Mouse (Mus musculus) erythroid progenitor cell, adult 5-6 weeks (primary cell): ENCODE data around the gene P2ry13. TPM values are rescaled to one million over a fixed set of nuclear protein-coding genes. Genes with fewer than 3 reads are reported as not detected.

Experiments used
- ATAC-seq: replicated peaks from 2 replicates; pipeline ENCODE4 v1.8.0; 2016; ENCODE audit warnings: moderate number of reproducible peaks, mild to moderate bottlenecking, moderate TSS enrichment, inconsistent platforms; ENCODE audit not compliant: poor library complexity, low FRiP score, severe bottlenecking
- total RNA-seq, 2 experiments: library from RNA; stranded (forward) in 1 of 2; stranded (reverse) in 1 of 2; fragments of 150-400 nt in 1 of 2; fragments of 186-747, 209-891 nt in 1 of 2; gene quantifications; 2 replicates each; pipeline versions ENCODE4 v1.2.3 to v1.2.4; 2015 to 2017; ENCODE audit warnings: low replicate concordance in 2 of 2

Gene P2ry13
- total RNA-seq, 2 experiments from 2014 or later: 1.3 to 2.3 TPM

DNA sequence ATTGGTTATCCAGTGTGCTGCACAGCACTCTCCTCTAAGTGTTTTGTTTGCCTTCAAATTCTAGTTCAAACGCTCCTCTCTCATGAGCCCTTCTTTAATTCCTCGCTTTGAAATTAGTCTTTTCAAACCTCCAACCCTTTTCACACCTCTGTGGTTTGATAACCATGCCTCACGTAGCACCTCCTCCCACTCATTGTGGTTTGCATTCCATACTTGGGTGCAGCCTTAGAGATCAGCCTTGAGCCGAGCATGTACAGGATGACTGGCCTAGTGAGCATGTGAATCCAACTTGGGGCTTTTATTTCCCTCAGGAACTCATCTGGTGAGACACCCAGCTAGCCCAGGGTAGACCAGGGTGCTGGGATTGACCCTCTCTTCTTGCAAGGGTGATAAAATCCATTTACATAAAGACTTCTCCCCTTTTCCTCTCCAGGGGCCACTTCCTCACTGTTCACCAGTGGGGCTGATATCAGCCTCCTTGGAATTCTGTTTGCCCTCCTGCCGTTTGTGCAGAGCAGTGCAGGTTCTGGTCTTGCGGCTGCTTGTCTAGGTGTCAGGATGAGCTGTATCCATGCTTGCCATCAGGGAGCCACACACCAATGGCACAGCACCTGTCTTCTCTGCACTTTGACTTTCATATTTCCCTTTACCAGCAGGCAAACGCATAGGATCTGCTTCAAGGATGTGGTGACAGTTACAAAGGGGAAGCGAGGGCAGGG, 6.7 kb downstream of the P2ry13 start:
- no peak for ATAC-seq

DNA sequence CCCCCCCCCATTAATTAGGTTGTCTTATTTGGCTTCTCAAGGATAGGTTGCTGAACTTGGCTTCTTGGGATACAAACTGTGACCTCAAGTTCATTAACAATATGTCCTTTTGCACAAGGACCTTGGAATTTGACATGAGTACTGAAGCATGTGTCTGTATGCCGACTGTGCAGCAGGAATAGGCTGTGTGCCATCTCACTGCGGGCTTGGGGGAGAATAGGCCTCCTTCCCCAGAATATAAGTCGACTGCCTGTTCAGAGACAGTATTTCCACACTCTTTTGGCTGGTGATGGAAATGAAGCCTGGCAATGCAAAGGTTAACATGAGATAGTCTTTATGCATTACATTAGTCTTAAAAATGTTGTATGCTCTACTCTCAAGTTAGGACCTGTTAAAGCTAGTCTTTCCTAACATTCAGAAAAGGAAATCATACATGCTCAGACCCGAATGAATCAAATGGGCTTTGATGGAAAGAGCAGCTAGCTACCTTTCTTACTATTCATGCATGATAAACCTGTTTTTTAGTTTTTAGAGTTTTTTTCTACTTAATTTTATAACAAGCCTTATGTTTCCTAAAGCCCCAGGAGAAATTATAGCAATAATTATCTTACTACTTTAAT, 13.2 kb downstream of the P2ry13 start:
- no peak for ATAC-seq

DNA sequence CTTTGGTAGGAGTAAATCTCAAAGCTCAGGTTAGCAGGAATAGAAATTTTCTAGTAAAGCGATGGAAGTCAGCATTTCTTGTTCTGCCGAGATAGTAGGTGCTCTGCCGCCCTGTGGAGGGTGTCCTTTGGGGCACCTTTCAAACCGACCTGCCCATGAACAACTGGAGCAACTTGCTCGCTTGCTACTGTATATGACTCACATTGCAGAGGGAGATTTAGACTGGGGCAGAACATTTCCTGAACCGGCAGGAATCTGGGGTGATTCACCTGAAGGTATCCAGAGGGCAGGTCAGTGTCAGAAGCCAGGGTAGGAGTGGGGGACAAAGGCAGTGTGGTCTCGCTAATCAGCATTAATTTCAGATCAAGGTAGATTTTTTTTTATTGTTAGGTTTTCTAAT, 15.7 kb downstream of the P2ry13 start, which contains the start of gene Gpr87:
Gpr87 (minus strand) TSS at position 167 of the 400 bp plus-strand sequence.
- ATAC-seq: no peak

DNA sequence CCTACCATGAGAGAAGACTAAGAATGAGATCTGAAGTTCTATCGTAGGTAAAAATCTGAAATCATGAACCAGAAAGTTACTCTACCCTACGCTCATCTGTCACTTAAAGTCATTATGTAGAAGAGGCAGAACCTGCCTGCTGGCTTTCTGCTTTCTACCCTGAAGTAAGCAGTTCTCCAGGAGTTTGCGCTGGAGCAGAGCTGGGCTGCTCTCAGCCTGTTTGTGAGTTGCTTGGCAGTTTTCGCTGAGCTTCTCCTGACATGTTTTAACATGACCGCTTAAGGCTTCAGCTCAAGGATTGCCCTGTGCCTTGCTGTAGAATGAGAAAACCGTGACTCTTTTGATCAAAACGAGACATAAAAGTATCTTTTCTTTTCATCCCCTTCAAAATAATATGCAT, 16.6 kb downstream of the P2ry13 start:
- no peak for ATAC-seq

DNA sequence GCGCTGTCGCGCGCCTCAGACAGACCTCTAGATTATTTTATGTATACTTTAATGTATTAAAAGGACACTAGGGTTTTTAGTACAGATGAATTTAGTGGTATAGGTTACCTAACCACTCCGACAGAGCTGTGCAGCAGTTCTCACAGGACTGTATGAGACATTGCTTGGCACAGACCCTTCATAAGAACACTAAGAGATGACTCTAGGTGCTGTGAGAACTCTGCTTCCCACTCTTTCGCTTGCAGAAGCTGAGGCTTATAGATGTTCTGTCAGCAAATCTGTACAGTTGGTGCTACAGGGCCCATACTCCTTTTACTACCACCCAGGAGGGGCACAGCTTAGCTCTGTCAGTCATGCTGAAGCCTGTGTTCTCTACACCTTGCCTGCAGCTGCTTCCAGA, 19.0 kb downstream of the P2ry13 start:
- no peak for ATAC-seq

DNA sequence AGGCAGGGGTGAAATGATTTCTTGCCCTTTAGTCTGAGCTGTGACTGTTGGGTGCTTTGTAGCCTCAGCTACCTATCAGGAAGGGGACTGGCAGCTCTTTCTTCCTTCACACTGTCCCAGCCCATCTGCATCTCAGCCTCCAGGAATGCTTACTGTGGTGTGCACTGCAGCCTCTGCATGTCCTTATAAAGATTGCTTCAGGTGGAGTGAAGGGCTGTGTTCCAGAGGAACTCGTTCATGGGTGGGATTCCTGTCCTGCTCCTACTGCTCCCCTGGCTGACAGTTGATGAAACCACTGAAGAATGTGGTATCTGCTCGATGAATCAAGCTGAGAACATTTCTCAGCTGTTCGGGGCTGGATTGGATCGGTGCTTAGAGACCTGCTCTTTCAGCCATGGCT, 23.3 kb downstream of the P2ry13 start:
- ATAC-seq: no peak

DNA sequence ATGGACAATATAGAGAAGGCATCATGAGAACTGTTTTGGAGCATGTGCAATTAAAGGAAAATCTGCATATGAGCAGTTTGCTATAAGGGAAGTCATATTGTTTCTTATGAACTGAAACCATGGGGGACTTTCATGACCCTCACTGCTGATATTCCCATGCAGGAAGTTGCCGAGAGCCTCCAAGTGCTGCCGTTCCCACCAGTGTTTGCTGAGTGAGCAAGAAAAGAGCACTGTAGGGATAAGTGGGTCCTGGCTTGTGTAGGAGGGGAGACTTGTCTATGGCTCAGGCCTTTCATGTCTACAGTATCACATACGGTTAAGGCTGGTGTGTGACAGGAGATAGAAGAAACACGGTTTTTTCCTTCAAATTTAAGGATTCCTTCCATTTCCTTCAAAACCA, 25.0 kb downstream of the P2ry13 start:
- no peak for ATAC-seq

DNA sequence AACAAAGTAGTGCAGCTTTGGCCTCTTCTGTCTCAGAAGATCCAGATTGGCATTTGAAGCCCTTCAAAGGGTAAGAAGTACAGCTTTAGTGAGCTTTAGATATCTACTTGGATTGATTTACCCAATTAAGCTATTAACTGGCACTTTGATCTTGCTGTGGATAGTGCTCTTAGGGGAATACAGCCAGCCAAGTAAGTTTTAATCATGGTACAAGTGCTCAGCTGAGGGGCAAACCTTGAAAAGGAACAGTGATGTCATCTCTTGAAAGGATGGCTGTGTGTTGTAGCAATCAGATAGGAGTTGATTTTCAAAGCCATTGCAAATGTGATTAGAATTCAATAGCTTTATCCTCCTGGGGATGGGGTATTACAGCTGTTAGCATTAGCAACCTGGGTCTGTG, 28.6 kb downstream of the P2ry13 start:
- no peak for ATAC-seq

DNA sequence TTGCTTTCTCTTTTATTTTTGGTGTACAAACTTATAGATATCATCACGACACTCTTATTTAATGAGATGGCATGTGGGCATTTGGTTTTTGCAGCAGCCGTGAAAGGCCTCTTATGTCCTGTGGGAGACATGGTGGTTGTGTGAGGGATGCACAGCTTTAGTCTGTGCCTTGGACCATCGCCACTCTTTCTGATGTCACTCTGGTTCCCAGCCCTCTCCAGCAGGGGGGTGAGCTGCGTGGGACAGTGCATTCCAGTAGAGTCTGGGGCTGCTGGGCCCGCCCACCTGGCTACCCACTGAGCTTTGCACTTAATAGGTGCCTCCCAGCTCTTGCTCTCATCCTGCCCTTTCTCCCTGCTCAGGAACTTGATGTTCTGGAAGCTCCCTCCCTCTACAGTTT, 29.5 kb downstream of the P2ry13 start:
- ATAC-seq: no peak

DNA sequence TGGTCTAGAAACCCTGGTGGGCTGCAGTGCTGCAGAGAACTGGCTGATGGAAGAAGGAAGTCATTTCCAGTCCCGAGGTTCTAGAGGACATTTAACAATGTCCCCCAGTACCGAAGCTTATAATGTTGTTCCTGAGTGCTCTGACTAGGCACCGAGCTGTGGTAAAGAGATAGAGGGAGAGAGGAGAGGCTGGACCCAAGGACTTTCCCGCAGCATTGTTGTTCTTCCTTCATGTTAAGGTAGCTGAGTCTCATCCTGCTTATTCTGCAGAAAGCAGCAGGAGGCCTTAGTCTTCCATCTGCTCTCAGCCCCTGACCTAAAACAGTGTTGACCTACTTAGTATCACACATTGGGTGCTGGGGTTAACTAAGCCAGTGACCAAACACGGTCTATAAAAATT, 33.8 kb downstream of the P2ry13 start:
- ATAC-seq: no peak

DNA sequence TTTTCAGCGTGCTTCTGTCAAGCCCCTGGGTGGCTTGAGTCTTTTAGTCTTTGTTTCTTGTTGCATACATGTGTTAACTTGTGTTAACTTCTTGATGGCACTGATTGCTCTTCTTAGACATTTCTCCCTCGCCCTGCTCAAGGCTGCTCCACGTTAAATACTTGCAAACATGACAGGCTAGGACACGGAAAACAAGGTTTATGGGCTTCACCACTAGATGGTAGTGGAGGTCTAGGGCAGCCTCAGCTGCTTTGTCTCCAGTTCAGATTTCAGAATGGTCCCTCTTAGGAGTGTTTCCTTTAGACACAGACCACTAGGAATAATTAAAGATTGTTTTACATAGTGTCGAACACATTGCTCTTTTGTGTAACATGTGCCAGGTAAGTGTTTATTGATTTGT, 35.4 kb downstream of the P2ry13 start:
- ATAC-seq: no peak

DNA sequence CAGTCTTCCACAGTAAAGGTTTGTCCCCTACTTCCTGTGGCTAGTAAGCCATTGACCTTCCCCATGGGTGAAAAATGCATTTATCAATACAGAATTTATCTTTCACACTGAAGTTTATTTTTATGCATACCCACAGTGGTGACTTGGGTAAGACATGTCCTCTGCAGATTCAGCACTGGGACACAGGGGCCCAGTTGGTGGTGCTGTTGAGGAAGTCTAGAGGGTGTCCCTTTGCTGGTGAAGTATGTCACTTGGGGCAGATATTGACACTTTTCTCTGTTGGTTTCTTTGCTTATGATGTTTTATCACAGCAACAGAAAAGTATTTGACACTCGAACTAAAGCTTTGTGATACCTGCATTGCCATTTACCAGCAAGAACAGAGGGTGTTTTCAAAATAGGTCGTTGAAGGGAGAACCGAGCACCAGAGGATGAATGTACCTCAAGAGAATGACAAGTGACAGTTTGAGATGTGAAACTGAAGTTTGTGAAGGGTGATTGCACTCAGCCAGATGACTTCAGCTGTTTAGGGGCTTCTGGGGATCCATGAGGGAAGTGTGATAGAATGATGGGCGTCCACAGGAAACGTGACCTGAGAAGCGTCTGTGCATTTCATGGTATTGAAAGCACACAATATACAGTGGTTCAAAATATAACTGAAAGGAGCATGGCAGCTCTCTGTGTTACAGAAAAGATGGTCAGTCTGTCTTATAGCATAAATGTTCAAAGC, 36.1 kb downstream of the P2ry13 start:
- no peak for ATAC-seq

DNA sequence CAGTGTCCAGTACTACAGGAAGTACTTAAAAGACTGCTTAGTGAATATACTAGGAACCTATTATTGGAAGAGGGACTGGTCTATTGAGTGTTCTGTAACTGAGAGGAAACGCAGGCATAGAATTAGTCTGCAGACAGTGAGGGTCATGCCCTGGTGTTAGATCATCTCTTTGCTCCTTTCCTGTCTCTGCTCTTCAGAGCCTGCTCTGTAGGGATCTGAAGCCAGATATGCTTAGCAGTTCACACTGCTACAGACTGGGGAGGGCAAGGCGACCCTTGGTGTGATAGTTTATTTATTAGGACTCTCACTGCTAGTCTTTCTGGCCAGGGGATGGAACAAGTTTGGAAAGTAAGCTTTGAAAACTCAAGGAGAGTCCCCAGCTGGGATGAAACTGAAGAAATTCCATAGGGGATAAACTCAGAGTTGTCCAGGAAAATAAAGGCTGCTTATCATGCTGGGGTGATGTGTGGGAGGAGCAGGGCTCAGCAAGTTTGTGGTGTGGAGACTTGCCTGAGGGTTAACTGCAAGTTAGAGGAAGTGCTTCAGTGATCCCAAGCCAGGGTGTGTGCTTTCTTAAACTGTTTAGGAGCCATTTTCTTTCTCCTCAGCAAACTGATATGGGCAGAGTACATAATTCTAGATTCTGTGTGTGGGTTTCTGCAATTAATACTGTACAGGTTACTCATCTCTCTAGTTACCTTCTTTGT, 40.6 kb downstream of the P2ry13 start:
- no peak for ATAC-seq

DNA sequence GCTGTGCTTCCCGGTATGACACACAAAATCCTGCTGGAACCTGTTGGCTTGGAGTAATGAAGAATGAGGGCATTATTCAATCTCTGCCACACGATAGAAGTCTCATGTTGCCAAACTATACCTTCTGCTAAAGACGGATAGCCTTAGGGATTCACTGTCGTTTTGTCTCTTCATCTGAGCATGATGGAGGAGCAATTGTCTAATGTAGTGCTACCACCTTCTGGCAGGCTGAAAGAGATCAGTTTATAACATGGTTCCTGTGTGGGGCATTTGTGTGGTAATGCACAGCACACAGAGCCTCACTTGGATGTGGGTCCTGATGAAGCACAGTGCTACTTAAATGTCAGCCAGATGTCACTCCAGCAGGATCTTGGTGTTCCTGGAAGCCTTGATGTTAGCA, 41.5 kb downstream of the P2ry13 start:
- no peak for ATAC-seq

DNA sequence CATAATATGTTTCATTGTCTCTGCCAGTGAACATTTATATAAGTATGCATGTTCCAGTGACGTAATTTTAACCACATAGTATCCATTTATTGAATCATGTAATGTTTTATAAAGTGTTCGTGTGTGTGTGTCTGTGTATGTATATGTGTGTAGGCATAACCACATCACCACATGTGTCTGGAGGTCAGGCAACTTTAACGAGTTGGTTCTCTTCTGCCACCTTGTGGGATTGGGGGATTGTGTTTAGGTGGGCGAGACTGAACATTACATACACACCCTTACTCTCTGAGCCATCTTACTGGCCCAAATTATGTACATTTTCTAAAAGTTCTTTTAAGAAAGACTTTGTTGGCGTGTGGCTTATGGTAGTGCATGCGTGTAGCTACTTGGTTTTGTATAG, 42.2 kb downstream of the P2ry13 start:
- no peak for ATAC-seq

DNA sequence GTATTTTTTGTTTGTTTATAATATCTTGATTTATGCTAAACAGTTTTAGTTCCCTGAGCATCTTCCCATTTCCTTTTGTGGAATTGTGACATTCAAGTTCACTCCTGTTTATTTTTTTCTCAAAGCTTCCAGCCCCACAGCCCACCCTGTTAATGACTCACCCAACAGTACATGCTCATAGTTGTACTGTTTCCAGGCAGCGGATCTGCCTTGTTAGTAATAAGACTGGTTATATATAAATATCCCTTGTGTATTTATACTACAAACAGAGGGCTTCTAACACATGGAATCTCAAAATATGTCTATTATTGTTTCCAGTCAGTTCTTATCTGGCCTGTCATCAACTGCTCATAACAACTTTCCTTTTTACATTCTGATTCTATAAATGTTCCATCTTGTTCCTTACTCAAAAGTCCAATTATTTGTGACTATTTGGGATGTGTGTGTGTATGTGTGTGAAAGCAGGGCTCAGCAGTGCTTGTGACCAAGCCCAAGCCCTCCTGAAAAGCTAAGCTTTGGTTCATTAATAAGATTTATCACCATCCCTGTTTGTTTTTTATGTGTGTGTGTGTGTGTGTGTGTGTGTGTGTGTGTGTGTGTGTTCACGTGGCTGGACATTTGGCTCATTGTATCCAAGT, 43.1 kb downstream of the P2ry13 start:
- no peak for ATAC-seq

DNA sequence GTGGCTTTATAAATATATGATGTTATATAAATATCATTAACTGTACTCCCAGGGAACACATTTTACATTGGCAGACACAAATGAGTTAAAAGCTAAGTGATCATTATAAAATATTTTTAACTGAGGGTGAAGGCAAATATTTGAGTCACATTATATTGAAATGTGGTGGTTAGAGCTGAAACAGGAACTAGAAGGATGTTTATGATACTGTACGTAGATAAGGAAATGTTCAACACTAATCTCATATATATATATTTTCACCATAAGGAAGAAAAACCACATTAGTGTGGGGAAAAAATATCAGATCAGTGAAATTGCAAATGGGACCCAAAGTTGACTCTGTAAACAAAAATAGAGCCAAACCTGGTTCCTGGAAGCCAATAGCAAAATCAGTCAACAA, 50.2 kb downstream of the P2ry13 start:
- no peak for ATAC-seq
